Mouse (Mus musculus) bone marrow macrophage, adult 2 months (primary cell): ENCODE results near the gene Ahcyl1. TPM values are rescaled to one million over a fixed set of nuclear protein-coding genes. Genes with fewer than 3 reads are reported as not detected.
A peak's percentile ranks its signal among the peaks of the same experiment; 100 is the strongest.

Experiments used
- H3K27ac ChIP-seq: 2 replicates; pipeline ENCODE4 v1.5.1; 2012; ENCODE audit warnings: low read depth, low read length; ENCODE audit not compliant: insufficient read depth
- H3K4me1 ChIP-seq: 2 replicates; pipeline ENCODE4 v1.6.1; 2012; ENCODE audit warnings: low read length; ENCODE audit not compliant: control insufficient read depth, insufficient read depth
- H3K4me3 ChIP-seq: 2 replicates; pipeline ENCODE4 v1.5.1; 2012; ENCODE audit warnings: mild to moderate bottlenecking, low read length, moderate library complexity; ENCODE audit not compliant: insufficient read depth
- CTCF ChIP-seq: IDR thresholded peaks from 2 replicates; pipeline ENCODE4 v1.5.1; 2012; ENCODE audit warnings: low read depth, mild to moderate bottlenecking, low read length, moderate library complexity
- POLR2A ChIP-seq: IDR thresholded peaks from 2 replicates; pipeline ENCODE4 v1.6.1; 2012; ENCODE audit warnings: mild to moderate bottlenecking, low read depth, low read length, borderline replicate concordance
- polyA plus RNA-seq: library from polyadenylated mRNA; stranded (reverse); fragments of >200 nt; gene quantifications from 2 replicates; pipeline ENCODE4 v1.2.4, GENCODE M21; 2012; ENCODE audit not compliant: missing spikeins, insufficient read depth, insufficient read length

Gene Ahcyl1
- polyA plus RNA-seq, 1 experiment = 87.4 TPM

DNA sequence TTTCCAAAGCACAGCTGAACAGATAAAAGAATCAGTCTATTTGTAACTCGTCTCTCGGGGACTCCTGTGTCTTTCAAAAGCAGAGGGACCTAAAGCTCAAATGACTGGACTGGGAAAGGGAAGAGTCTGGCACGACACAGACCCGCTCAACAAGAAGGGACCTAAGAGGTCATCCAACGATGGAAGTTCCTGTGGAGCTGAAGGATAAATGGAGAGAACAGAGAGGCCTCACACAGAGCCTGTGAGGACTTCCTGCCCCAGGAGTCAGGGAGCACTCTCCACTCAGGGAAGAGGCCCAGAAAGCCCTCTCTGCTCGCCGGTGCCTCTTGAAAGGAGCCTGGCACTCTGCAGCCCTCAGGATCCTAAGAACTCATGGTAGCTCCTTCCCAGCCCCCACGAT, 60.5 kb downstream of the Ahcyl1 start:
- TF ChIP-seq POLR2A (no peak), CTCF (no peak)
- Histone ChIP-seq H3K4me1 (peaks cover 7% of the 10 kb centered on the region; the same call in 1 of the 2 replicates), H3K27ac (no peak overlapping the region), H3K4me3 (no peak overlapping the region)

GRCm38 (mm10) chr3:107633906-107634305, 62.5 kb downstream of the Ahcyl1 start:
- Histone ChIP-seq H3K4me3 (no peak overlapping the region), H3K27ac (no peak overlapping the region), H3K4me1 (peaks cover 10% of the 10 kb centered on the region)
- no peak for TF ChIP-seq CTCF
- no peak for TF ChIP-seq POLR2A

DNA sequence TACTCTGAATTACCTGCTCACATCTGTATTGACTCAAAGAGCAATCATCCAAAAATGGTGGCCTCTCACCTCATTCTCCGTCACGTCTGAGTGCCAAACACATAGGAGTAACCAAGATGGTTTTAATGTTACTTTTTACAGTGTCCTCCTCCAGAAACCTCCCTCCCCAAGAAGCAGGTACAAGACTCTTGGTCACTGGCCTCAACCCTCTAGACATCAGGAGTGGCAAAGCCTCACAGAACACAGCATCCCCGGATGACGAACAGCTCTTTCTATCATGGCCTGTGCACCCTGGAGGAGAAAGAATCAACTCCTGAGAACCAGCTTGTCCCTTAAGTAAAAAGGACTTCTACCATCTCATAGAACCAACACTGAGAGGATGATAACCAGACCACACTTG, 63.6 kb downstream of the Ahcyl1 start:
- TF ChIP-seq POLR2A = no peak
- no peak for TF ChIP-seq CTCF
- peaks cover 9% of the 10 kb centered on the region for H3K4me1 ChIP-seq
- no peak overlapping the region for H3K4me3 ChIP-seq
- H3K27ac ChIP-seq = no peak overlapping the region

- H3K4me1 ChIP-seq = peaks cover 7% of the 10 kb centered on the region
- H3K27ac ChIP-seq = peak within 1 kb of the TSS; percentile 49
- TF ChIP-seq CTCF (no peak), POLR2A (peak; percentile 14; the same call in 1 of the 2 replicates)
- H3K4me3 ChIP-seq = peak within 1 kb of the TSS; percentile 89
These were observed 64.8 kb downstream of the Ahcyl1 start, which contains the start of gene Strip1 for GRCm38 (mm10) chr3:107631523-107631958. Gene Strip1, minus strand, starts transcription at chr3:107631694.

GRCm38 (mm10) chr3:107630682-107631522, 65.5 kb downstream of the Ahcyl1 start, which contains the start of gene Gm10961:
Gene Gm10961, plus strand, starts transcription at chr3:107631322.
- TF ChIP-seq POLR2A = no peak
- no peak for TF ChIP-seq CTCF
- H3K4me3 ChIP-seq = peak within 1 kb of the TSS; percentile 89
- H3K27ac ChIP-seq = peak within 1 kb of the TSS; percentile 49
- H3K4me1 ChIP-seq = peaks cover 7% of the 10 kb centered on the region

GRCm38 (mm10) chr3:107629411-107629810, 66.9 kb downstream of the Ahcyl1 start:
- H3K4me3 ChIP-seq = no peak overlapping the region
- no peak for TF ChIP-seq POLR2A
- no peak for TF ChIP-seq CTCF
- no peak overlapping the region for H3K27ac ChIP-seq
- peaks cover 7% of the 10 kb centered on the region for H3K4me1 ChIP-seq

GRCm38 (mm10) chr3:107628551-107628950, 67.8 kb downstream of the Ahcyl1 start:
- H3K4me3 ChIP-seq = no peak overlapping the region
- TF ChIP-seq POLR2A (no peak), CTCF (no peak)
- no peak overlapping the region for H3K27ac ChIP-seq
- peaks cover 7% of the 10 kb centered on the region for H3K4me1 ChIP-seq

GRCm38 (mm10) chr3:107627641-107628040, 68.7 kb downstream of the Ahcyl1 start:
- Histone ChIP-seq H3K27ac (no peak overlapping the region), H3K4me1 (peaks cover 7% of the 10 kb centered on the region), H3K4me3 (no peak overlapping the region)
- TF ChIP-seq CTCF (no peak), POLR2A (no peak)

DNA sequence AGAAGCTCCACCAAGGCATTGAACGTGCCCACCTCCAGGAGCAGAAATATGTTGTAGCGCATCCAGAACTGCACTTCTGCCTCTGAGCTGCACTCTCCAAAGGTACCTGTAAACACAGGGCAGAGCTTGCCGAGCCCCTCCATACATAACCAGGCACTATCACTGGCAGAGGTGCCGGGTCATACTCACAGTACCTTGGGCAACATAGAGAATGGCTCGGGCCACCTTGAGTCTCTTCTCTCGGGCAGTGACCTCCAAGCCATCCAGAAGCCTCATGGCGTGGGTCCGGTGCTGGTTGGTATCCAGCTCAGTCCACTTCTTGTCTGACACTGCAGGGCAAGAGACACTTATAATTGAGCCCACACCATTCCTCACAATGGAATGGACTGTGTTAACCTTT, 69.6 kb downstream of the Ahcyl1 start:
- peaks cover 3% of the 10 kb centered on the region; the same call in 1 of the 2 replicates for H3K4me1 ChIP-seq
- no peak overlapping the region for H3K4me3 ChIP-seq
- no peak overlapping the region for H3K27ac ChIP-seq
- TF ChIP-seq POLR2A = no peak
- TF ChIP-seq CTCF = no peak

DNA sequence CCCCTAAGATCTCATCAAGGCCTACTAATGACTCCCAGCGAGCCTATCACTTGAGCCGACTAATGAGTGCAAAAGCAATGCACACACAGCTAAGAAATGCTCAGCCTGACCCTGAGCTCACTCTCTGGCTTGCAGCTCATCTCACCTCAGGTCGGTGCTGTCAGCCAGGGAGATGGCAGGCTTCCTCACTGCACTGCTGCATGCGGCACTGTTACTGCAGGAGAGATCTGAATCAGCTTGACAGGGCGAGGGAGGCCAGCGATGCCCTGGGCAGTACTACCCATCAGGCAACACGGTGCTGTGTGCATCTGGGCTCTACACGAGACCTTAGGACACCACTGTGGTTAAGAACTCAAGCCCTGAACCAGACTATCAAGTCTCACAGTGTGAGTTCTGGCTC, 70.8 kb downstream of the Ahcyl1 start:
- peaks cover 3% of the 10 kb centered on the region; the same call in 1 of the 2 replicates for H3K4me1 ChIP-seq
- TF ChIP-seq POLR2A (no peak), CTCF (no peak)
- no peak overlapping the region for H3K4me3 ChIP-seq
- no peak overlapping the region for H3K27ac ChIP-seq
